In genomic region chr7:87322085-87322484, GRCm38 (mm10) we compare ENCODE assay signal across 30 mouse cellular contexts.
"Had no signal": no experiment of that assay in that cellular context is flagged by ENCODE, and none has a peak within 500 bp of the region (broad histone marks: within the 10 kb centered on the region; RNA-seq: fewer than 3 reads in every experiment).

No protein-coding gene starts in this region.

- H3K4me2 ChIP-seq: limb, embryonic 12.5 days; limb, embryonic 13.5 days; limb, embryonic 15.5 days; liver, embryonic 11.5 days; liver, embryonic 12.5 days; liver, embryonic 13.5 days; liver, embryonic 15.5 days; lung, embryonic 15.5 days; midbrain, embryonic 11.5 days; midbrain, embryonic 12.5 days; midbrain, embryonic 13.5 days; midbrain, embryonic 15.5 days; neural tube, embryonic 12.5 days had no signal

- H3K4me1 ChIP-seq: limb, embryonic 10.5 days; limb, embryonic 12.5 days; limb, embryonic 13.5 days; limb, embryonic 15.5 days; liver, embryonic 12.5 days; liver, embryonic 13.5 days; liver, embryonic 15.5 days; lung, embryonic 15.5 days; megakaryocyte, embryonic 14.5 days; midbrain, embryonic 10.5 days; midbrain, embryonic 12.5 days; midbrain, embryonic 13.5 days; midbrain, embryonic 15.5 days; neural tube, embryonic 12.5 days had no signal

- H3K27ac ChIP-seq: left cerebral cortex, adult 2 months; limb, embryonic 10.5 days; limb, embryonic 12.5 days; limb, embryonic 13.5 days; limb, embryonic 15.5 days; liver, embryonic 12.5 days; liver, embryonic 13.5 days; liver, embryonic 14.5 days; liver, embryonic 15.5 days; lung, embryonic 15.5 days; macrophage; midbrain, embryonic 10.5 days; midbrain, embryonic 12.5 days; midbrain, embryonic 13.5 days; midbrain, embryonic 15.5 days; neural tube, embryonic 12.5 days had no signal

- ATAC-seq: liver, embryonic 12.5 days; liver, postnatal 0 days; lung, postnatal 0 days; midbrain, embryonic 13.5 days; midbrain, embryonic 15.5 days; midbrain, embryonic 16.5 days had no signal

- H3K4me3 ChIP-seq: left cerebral cortex, adult 2 months; limb, embryonic 10.5 days; limb, embryonic 12.5 days; limb, embryonic 13.5 days; limb, embryonic 15.5 days; liver, embryonic 12.5 days; liver, embryonic 13.5 days; liver, embryonic 15.5 days; lung, embryonic 15.5 days; megakaryocyte, embryonic 14.5 days; midbrain, embryonic 10.5 days; midbrain, embryonic 12.5 days; midbrain, embryonic 13.5 days; midbrain, embryonic 15.5 days; myocyte; neural tube, embryonic 12.5 days had no signal

- H3K9me3 ChIP-seq: limb, embryonic 10.5 days; limb, embryonic 12.5 days; limb, embryonic 13.5 days; limb, embryonic 15.5 days; liver, embryonic 12.5 days; liver, embryonic 13.5 days; liver, embryonic 15.5 days; lung, embryonic 15.5 days; megakaryocyte, embryonic 14.5 days; midbrain, embryonic 10.5 days; midbrain, embryonic 12.5 days; midbrain, embryonic 13.5 days; midbrain, embryonic 15.5 days; neural tube, embryonic 12.5 days had no signal

- H3K27me3 ChIP-seq: limb, embryonic 12.5 days; limb, embryonic 13.5 days; limb, embryonic 15.5 days; liver, embryonic 12.5 days; liver, embryonic 13.5 days; liver, embryonic 15.5 days; lung, embryonic 15.5 days; megakaryocyte, embryonic 14.5 days; midbrain, embryonic 12.5 days; midbrain, embryonic 13.5 days; midbrain, embryonic 15.5 days; neural tube, embryonic 12.5 days had no signal

- H3K36me3 ChIP-seq: limb, embryonic 10.5 days; limb, embryonic 12.5 days; limb, embryonic 13.5 days; limb, embryonic 15.5 days; liver, embryonic 12.5 days; liver, embryonic 13.5 days; liver, embryonic 15.5 days; lung, embryonic 15.5 days; midbrain, embryonic 10.5 days; midbrain, embryonic 12.5 days; midbrain, embryonic 13.5 days; midbrain, embryonic 15.5 days; neural tube, embryonic 12.5 days had no signal

- DNase-seq: left cerebral cortex, postnatal 4 days; liver; liver, embryonic 13.5 days; liver, postnatal 0 days; lung, adult 18-20 months; lung, adult 2 months; lung, postnatal 14 days; lung, postnatal 4 days; midbrain, embryonic 14.5 days had no signal

- H3K9ac ChIP-seq: limb, embryonic 12.5 days; limb, embryonic 13.5 days; limb, embryonic 15.5 days; liver, embryonic 12.5 days; liver, embryonic 13.5 days; liver, embryonic 14.5 days; liver, embryonic 15.5 days; liver, postnatal 0 days; lung, embryonic 15.5 days; midbrain, embryonic 12.5 days; midbrain, embryonic 13.5 days; midbrain, embryonic 15.5 days; neural tube, embryonic 12.5 days had no signal
